ENCODE assay signal across 26 mouse cellular contexts in genomic region chr13:75927951-75928350, GRCm38 (mm10). TPM values are rescaled to one million over a fixed set of nuclear protein-coding genes. Genes with fewer than 3 reads are reported as not detected.
DNase-seq lines count a peak whose midpoint lies in the region; ATAC-seq and TF ChIP-seq lines count a peak whose summit lies in the region.
"Had no signal": no experiment of that assay in that cellular context is flagged by ENCODE, and none has a peak within 500 bp of the region (broad histone marks: within the 10 kb centered on the region; RNA-seq: fewer than 3 reads in every experiment).

No protein-coding gene starts in this region.

- no peak for DNase-seq in frontal cortex, adult 2 months (ENCODE audit: extremely low spot score in 1 of 2, low spot score in 1 of 2)
- DNase-seq in testis, postnatal 14 days (ENCODE audit: low spot score), result no peak
- DNase-seq in NIH3T3 (ENCODE audit: low read depth), result peak; percentile 17
- no peak for DNase-seq in heart, postnatal 25 days (ENCODE audit: low spot score)
- no peak for DNase-seq in right cerebral cortex, postnatal 4 days
- DNase-seq: adrenal gland, adult 2 months; adrenal gland, postnatal 14 days; cerebellum, adult 18-20 months; cerebellum, adult 9-10 months; cerebellum, postnatal 14 days; forebrain, postnatal 0 days; gastrocnemius, postnatal 10 days; gastrocnemius, postnatal 36 days; heart, adult 2 months; heart, postnatal 14 days had no signal

- TF ChIP-seq POLR2A in testis, adult 2 months (IDR thresholded peaks at IDR 0.05; ENCODE audit: control insufficient read depth, low read depth, low read length), result no peak

- peak overlapping the region; percentile 24; the same call in 1 of the 2 replicates for H3K4me3 ChIP-seq in testis, adult 2 months (ENCODE audit: control insufficient read depth, low read depth, low read length)
- H3K4me3 ChIP-seq: forebrain, embryonic 10.5 days; heart, adult 2 months; heart, embryonic 10.5 days; heart, embryonic 13.5 days; hindbrain, embryonic 12.5 days; hindbrain, embryonic 15.5 days had no signal

- intact Hi-C loops in heart, postnatal 25 days (cut with DNase I), result no loop called here

- H3K27ac ChIP-seq in testis, adult 2 months (ENCODE audit: control insufficient read depth, insufficient read depth, low read depth, low read length), result no peak overlapping the region
- H3K27ac ChIP-seq: forebrain, embryonic 10.5 days; heart, adult 2 months; heart, embryonic 10.5 days; heart, embryonic 13.5 days; hindbrain, embryonic 12.5 days; hindbrain, embryonic 15.5 days had no signal

- peaks cover 12% of the 10 kb centered on the region for H3K4me1 ChIP-seq in testis, adult 2 months (ENCODE audit: control insufficient read depth, insufficient read depth, low read length)
- H3K4me1 ChIP-seq: heart, embryonic 10.5 days; hindbrain, embryonic 15.5 days had no signal

- H3K27me3 ChIP-seq in testis, adult 2 months (ENCODE audit: control insufficient read depth, insufficient read depth, low read length), result no peaks in the 10 kb centered on the region
- H3K27me3 ChIP-seq: heart, embryonic 13.5 days; hindbrain, embryonic 12.5 days; hindbrain, embryonic 15.5 days had no signal

- H3K36me3 ChIP-seq in testis, adult 2 months (ENCODE audit: control insufficient read depth, insufficient read depth, low read length), result no peaks in the 10 kb centered on the region

- TF ChIP-seq CTCF in testis, adult 2 months (IDR thresholded peaks at IDR 0.05; ENCODE audit: control insufficient read depth, insufficient read depth, insufficient replicate concordance, low read depth, low read length), result no peak

- peak; percentile 42; the same call in 1 of the 2 replicates for ATAC-seq in frontal cortex, adult (ENCODE audit: low TSS enrichment)
- ATAC-seq: forebrain, postnatal 0 days; intestine, postnatal 0 days had no signal

RNA-seq across cellular contexts. Expression of gene Rhobtb3, which starts 15.8 kb away (rescaled TPM):
- 15.4 and 16.5 TPM in 2 replicates for polyA plus RNA-seq in frontal cortex, adult 2 months (2012; rRNA removed)
- polyA plus RNA-seq in testis, adult 2 months (2012; rRNA removed), result 15.1 and 39.3 TPM in 2 replicates
- total RNA-seq in heart, postnatal 25 days (2021), result 10 to 100 TPM; 14.5 to 16.3 TPM

RNA-seq across cellular contexts. Expression of gene Spata9, which starts 39.0 kb away (rescaled TPM):
- 0.22 and 0.42 TPM in 2 replicates for polyA plus RNA-seq in frontal cortex, adult 2 months (2012; rRNA removed)
- 94.7 and 110 TPM in 2 replicates for polyA plus RNA-seq in testis, adult 2 months (2012; rRNA removed)
- total RNA-seq in heart, postnatal 25 days (2021), result not detected
- total RNA-seq: adrenal gland, adult 2 months; adrenal gland, postnatal 14 days; ES-E14; gastrocnemius, adult 18-20 months; gastrocnemius, postnatal 10 days; gastrocnemius, postnatal 36 days; heart, adult 2 months; heart, postnatal 14 days; hematopoietic stem cell, adult 5-6 weeks had no signal
- polyA plus RNA-seq: adrenal gland, adult 2 months; heart, adult 2 months had no signal

Comparison
In these comparisons a context has a peak if more than half of its experiments do, and no peak if none do; other contexts are left out.
1. RNA of gene Spata9, which starts 39.0 kb away (polyA plus RNA-seq): 94.7 to 110 TPM in testis, adult 2 months; 0.22 to 0.42 TPM in frontal cortex, adult 2 months; every median in the first group is over 10 times any median in the second.